Mouse (Mus musculus): ENCODE results near the gene Ttll3. TPM values are rescaled to one million over a fixed set of nuclear protein-coding genes. Genes with fewer than 3 reads are reported as not detected.

Gene Ttll3
- total and polyA plus RNA-seq, 3 experiments, result 0.87 to 5.3 (median 4.4) TPM

- no peak for TF ChIP-seq USF2 (conservative IDR thresholded peaks at IDR 0.05; ENCODE audit: low read depth, low read length)
- TF ChIP-seq CTCF (conservative IDR thresholded peaks at IDR 0.05 in 1 of 2, IDR thresholded peaks at IDR 0.05 in 1 of 2; ENCODE audit: low read depth in 2 of 2, low read length in 2 of 2), result no peak
- no peak for TF ChIP-seq ZKSCAN1 (IDR thresholded peaks at IDR 0.05; ENCODE audit: borderline replicate concordance, low read depth, low read length)
- TF ChIP-seq JUND (conservative IDR thresholded peaks at IDR 0.05; ENCODE audit: low read depth, low read length), result no peak
- TF ChIP-seq CHD1 (IDR thresholded peaks at IDR 0.05; ENCODE audit: low read depth, low read length), result peak; percentile 100
- TF ChIP-seq BHLHE40 (IDR thresholded peaks at IDR 0.05; ENCODE audit: low read depth, low read length), result peak; percentile 55
- TF ChIP-seq MXI1 (IDR thresholded peaks at IDR 0.05; ENCODE audit: low read depth, low read length), result peak; percentile 36
- no peak; the same call in 1 of the 2 replicates for TF ChIP-seq MAZ (IDR thresholded peaks at IDR 0.05; ENCODE audit: low read depth, low read length)
- TF ChIP-seq RCOR1 (conservative IDR thresholded peaks at IDR 0.05; ENCODE audit: low read depth, low read length), result no peak
- peak; percentile 98 for TF ChIP-seq ELF1 (IDR thresholded peaks at IDR 0.05; ENCODE audit: low read depth, low read length)
- TF ChIP-seq ETS1 (conservative IDR thresholded peaks at IDR 0.05; ENCODE audit: low read depth, low read length), result no peak
- peak; percentile 80 for TF ChIP-seq POLR2A (IDR thresholded peaks at IDR 0.05; ENCODE audit: low read depth, low read length)
- peak; percentile 83 for TF ChIP-seq NELFE (IDR thresholded peaks at IDR 0.05; ENCODE audit: low read depth, low read length)
- peak; percentile 41; the same call in 1 of the 2 replicates for TF ChIP-seq MYC (IDR thresholded peaks at IDR 0.05; ENCODE audit: low read depth, low read length)
- TF ChIP-seq CHD2 (IDR thresholded peaks at IDR 0.05; ENCODE audit: low read length), result peak; percentile 29; the same call in 1 of the 2 replicates
- no peak for TF ChIP-seq EP300 (IDR thresholded peaks at IDR 0.05; ENCODE audit: low read length)
- no peak for TF ChIP-seq MEF2A (IDR thresholded peaks at IDR 0.05; ENCODE audit: borderline replicate concordance, low read depth, low read length)
- no peak for TF ChIP-seq GABPA (IDR thresholded peaks at IDR 0.05; ENCODE audit: insufficient replicate concordance, low read depth, low read length)
- peak; percentile 74; the same call in 1 of the 2 replicates for TF ChIP-seq TBP (conservative IDR thresholded peaks at IDR 0.05; ENCODE audit: low read depth, low read length)
- no peak for TF ChIP-seq SMC3 (IDR thresholded peaks at IDR 0.05; ENCODE audit: low read depth, low read length)
Measured at GRCm38 (mm10) chr6:113377496-113378385, 11.3 kb upstream of the Ttll3 start, which contains the start of the genes Tada3 and Arpc4 (continued).

- TF ChIP-seq ELF1 (IDR thresholded peaks at IDR 0.05; ENCODE audit: low read depth, low read length), result peak; percentile 43
- TF ChIP-seq BHLHE40 (IDR thresholded peaks at IDR 0.05; ENCODE audit: low read depth, low read length), result 0 out of 2 replicates have a peak, but pooled peaks have one; percentile 15
- 0 out of 2 replicates have a peak, but pooled peaks have one; percentile 40 for TF ChIP-seq IRF4 (IDR thresholded peaks at IDR 0.05; ENCODE audit: low read depth, low read length)
- 0 out of 2 replicates have a peak, but pooled peaks have one; percentile 23 for TF ChIP-seq NRF1 (IDR thresholded peaks at IDR 0.05; ENCODE audit: low read depth, low read length)
- TF ChIP-seq CTCF (conservative IDR thresholded peaks at IDR 0.05 in 1 of 2, IDR thresholded peaks at IDR 0.05 in 1 of 2; ENCODE audit: low read depth in 2 of 2, low read length in 2 of 2), result no peak
- TF ChIP-seq EP300 (IDR thresholded peaks at IDR 0.05; ENCODE audit: low read length), result peak; percentile 56; the same call in 1 of the 2 replicates
- TF ChIP-seq NELFE (IDR thresholded peaks at IDR 0.05; ENCODE audit: low read depth, low read length), result no peak
- peak; percentile 39; the same call in 1 of the 2 replicates for TF ChIP-seq MXI1 (IDR thresholded peaks at IDR 0.05; ENCODE audit: low read depth, low read length)
- TF ChIP-seq HCFC1 (IDR thresholded peaks at IDR 0.05; ENCODE audit: low read depth, low read length), result no peak
- TF ChIP-seq JUN (IDR thresholded peaks at IDR 0.05; ENCODE audit: insufficient read depth, low read depth, low read length), result no peak
- peak; percentile 68 for TF ChIP-seq SIN3A (IDR thresholded peaks at IDR 0.05; ENCODE audit: low read length)
- TF ChIP-seq ZKSCAN1 (IDR thresholded peaks at IDR 0.05; ENCODE audit: borderline replicate concordance, low read depth, low read length), result no peak
- no peak for TF ChIP-seq UBTF (IDR thresholded peaks at IDR 0.05; ENCODE audit: low read depth, low read length)
- TF ChIP-seq TCF12 (IDR thresholded peaks at IDR 0.05; ENCODE audit: low read depth, low read length), result 0 out of 2 replicates have a peak, but pooled peaks have one; percentile 15
- H3K4me2 ChIP-seq (ENCODE audit: insufficient read depth, low read depth, poor library complexity, severe bottlenecking), result peak overlapping the region; percentile 89
- H3K9me3 ChIP-seq (replicated peaks; ENCODE audit: low read length), result no peaks in the 10 kb centered on the region
- H3K9ac ChIP-seq (ENCODE audit: insufficient read depth, low read depth), result peak overlapping the region; percentile 90
- DNase-seq (ENCODE audit: extremely low read depth), result peak; percentile 43
- peaks cover 46 to 61% of the 10 kb centered on the region in 2 experiments for H3K36me3 ChIP-seq (replicated peaks in 1 of 2; ENCODE audit: control insufficient read depth in 1 of 2, insufficient read depth in 1 of 2, low read length in 1 of 2)
- peaks cover 42% of the 10 kb centered on the region for H3K79me2 ChIP-seq (replicated peaks; ENCODE audit: control insufficient read depth, extremely low read depth, insufficient read depth, poor library complexity, severe bottlenecking)
- dilution Hi-C loops (cut with MboI; ENCODE audit: extremely low pct_ligation_motif_present, extremely low pct_unique_long_range_greater_than_20kb, low sequenced_read_pairs) (no loop called here), in situ Hi-C loops (cut with MboI; ENCODE audit: low pct_ligation_motif_present, low pct_unique_long_range_greater_than_20kb, low sequenced_read_pairs) (no loop called here)
- peaks cover 8 to 27% of the 10 kb centered on the region in 2 experiments; a peak in 3 of 4 replicates for H3K4me1 ChIP-seq (ENCODE audit: control insufficient read depth in 1 of 2, insufficient read depth in 2 of 2)
- peak overlapping the region; percentile 86 to 99 (median 95) for H3K4me3 ChIP-seq (replicated peaks in 1 of 3; ENCODE audit: low read depth in 2 of 3, low read length in 2 of 3, poor library complexity in 1 of 3)
- H3K27ac ChIP-seq (ENCODE audit: insufficient read depth, low read depth), result peak overlapping the region; percentile 68; the same call in 1 of the 2 replicates
- no peaks in the 10 kb centered on the region for H3K27me3 ChIP-seq (replicated peaks)
Measured at GRCm38 (mm10) chr6:113379246-113379645, 9.8 kb upstream of the Ttll3 start.

Measured in CH12.LX (cell line).